11 mouse cellular contexts compared by ENCODE assay signal in genomic region chr11:98448191-98448790, GRCm38 (mm10). TPM values are rescaled to one million over a fixed set of nuclear protein-coding genes. Genes with fewer than 3 reads are reported as not detected.
DNase-seq lines count a peak whose midpoint lies in the region; ATAC-seq lines count a peak whose summit lies in the region.
"Had no signal": no experiment of that assay in that cellular context is flagged by ENCODE, and none has a peak within 500 bp of the region (broad histone marks: within the 10 kb centered on the region; RNA-seq: fewer than 3 reads in every experiment).

No protein-coding gene starts in this region.

- H3K27ac ChIP-seq in heart, embryonic 15.5 days, result no peak overlapping the region
- H3K27ac ChIP-seq in heart, embryonic 12.5 days (ENCODE audit: poor library complexity, severe bottlenecking), result no peak overlapping the region
- H3K27ac ChIP-seq in embryonic facial prominence, embryonic 10.5 days (replicated peaks), result no peak overlapping the region; the same call in 1 of the 2 replicates
- H3K27ac ChIP-seq: forebrain, embryonic 12.5 days; hindbrain, embryonic 13.5 days had no signal

- peak overlapping the region; percentile 36; the same call in 1 of the 2 replicates for H3K4me3 ChIP-seq in heart, embryonic 15.5 days
- no peak overlapping the region for H3K4me3 ChIP-seq in heart, embryonic 12.5 days
- peak overlapping the region; percentile 50 for H3K4me3 ChIP-seq in embryonic facial prominence, embryonic 10.5 days
- H3K4me3 ChIP-seq: forebrain, embryonic 12.5 days had no signal

- H3K4me1 ChIP-seq in heart, embryonic 15.5 days (replicated peaks), result peaks cover 22% of the 10 kb centered on the region
- peaks cover 27% of the 10 kb centered on the region for H3K4me1 ChIP-seq in heart, embryonic 12.5 days (replicated peaks)
- H3K4me1 ChIP-seq in embryonic facial prominence, embryonic 10.5 days, result peaks cover 38% of the 10 kb centered on the region

- no peak for ATAC-seq in heart, embryonic 15.5 days (replicated peaks; ENCODE audit: insufficient number of reproducible peaks, insufficient read depth, low FRiP score, low read depth)
- no peak for ATAC-seq in heart, embryonic 12.5 days (ENCODE audit: insufficient number of reproducible peaks, low FRiP score)
- no peak for ATAC-seq in monocyte, adult 5-6 weeks (replicated peaks; ENCODE audit: insufficient number of reproducible peaks, low FRiP score, low TSS enrichment, poor library complexity, severe bottlenecking)

- no peak overlapping the region for H3K9ac ChIP-seq in heart, embryonic 15.5 days
- H3K9ac ChIP-seq in heart, embryonic 12.5 days, result no peak overlapping the region
- H3K9ac ChIP-seq: forebrain, embryonic 12.5 days; hindbrain, embryonic 13.5 days had no signal

- peak overlapping the region; percentile 57; the same call in 1 of the 2 replicates for H3K4me2 ChIP-seq in heart, embryonic 15.5 days
- no peak overlapping the region for H3K4me2 ChIP-seq in heart, embryonic 12.5 days
- H3K4me2 ChIP-seq: forebrain, embryonic 12.5 days; hindbrain, embryonic 13.5 days had no signal

- peaks cover 7% of the 10 kb centered on the region; the same call in 1 of the 2 replicates for H3K27me3 ChIP-seq in heart, embryonic 15.5 days
- H3K27me3 ChIP-seq in heart, embryonic 12.5 days (replicated peaks), result peaks cover 50% of the 10 kb centered on the region
- H3K27me3 ChIP-seq in embryonic facial prominence, embryonic 10.5 days (replicated peaks; ENCODE audit: low read depth, poor library complexity, severe bottlenecking), result peaks cover 84% of the 10 kb centered on the region

- H3K36me3 ChIP-seq in heart, embryonic 15.5 days, result no peaks in the 10 kb centered on the region
- H3K36me3 ChIP-seq in heart, embryonic 12.5 days, result no peaks in the 10 kb centered on the region
- H3K36me3 ChIP-seq in embryonic facial prominence, embryonic 10.5 days (replicated peaks), result peaks cover 8% of the 10 kb centered on the region; the same call in 1 of the 2 replicates
- H3K36me3 ChIP-seq: forebrain, embryonic 12.5 days; hindbrain, embryonic 13.5 days had no signal

- 53% methylated on average over 13 of the region's 13 CpGs for WGBS in heart, embryonic 15.5 days
- 53% methylated on average over 11 of the region's 13 CpGs for WGBS in heart, embryonic 12.5 days
- 34% methylated on average over 13 of the region's 13 CpGs for WGBS in embryonic facial prominence, embryonic 10.5 days

- no peak for DNase-seq in embryonic facial prominence, embryonic 10.5 days (ENCODE audit: low spot score)
- DNase-seq in kidney, postnatal 25 days, result peak; percentile 79 to 87
- peak; percentile 63 for DNase-seq in lung, postnatal 36 days
- DNase-seq in layer of hippocampus, adult 9-10 months (ENCODE audit: low spot score), result no peak
- no peak for DNase-seq in cerebellum, postnatal 10 days
- DNase-seq: right cerebral cortex, postnatal 14 days had no signal

- H3K9me3 ChIP-seq in heart, embryonic 15.5 days (replicated peaks), result no peaks in the 10 kb centered on the region
- no peaks in the 10 kb centered on the region for H3K9me3 ChIP-seq in heart, embryonic 12.5 days (replicated peaks)
- no peaks in the 10 kb centered on the region for H3K9me3 ChIP-seq in embryonic facial prominence, embryonic 10.5 days
- H3K9me3 ChIP-seq: forebrain, embryonic 12.5 days; hindbrain, embryonic 13.5 days had no signal

RNA-seq across cellular contexts. Expression of gene Grb7, which starts 2.1 kb away (rescaled TPM):
- 1.3 and 5.0 TPM in 2 replicates for polyA plus RNA-seq in heart, embryonic 15.5 days (2015; fragmentation: Nextera tagmentation; extraction: Ambion mirVana)
- polyA plus RNA-seq in heart, embryonic 12.5 days (2016; fragmentation: Nextera tagmentation; extraction: Ambion mirVana), result 1.2 and 2.1 TPM in 2 replicates
- 11.9 and 13.3 TPM in 2 replicates for polyA plus RNA-seq in embryonic facial prominence, embryonic 10.5 days (2016; fragmentation: Nextera tagmentation; extraction: Ambion mirVana)
- total RNA-seq in monocyte, adult 5-6 weeks (2017), result 0.76 TPM in 1 of 3 replicates, not detected in the others

RNA-seq across cellular contexts. Expression of gene Mien1, which starts 9.5 kb away (rescaled TPM):
- 98.8 and 108 TPM in 2 replicates for polyA plus RNA-seq in heart, embryonic 15.5 days (2015; fragmentation: Nextera tagmentation; extraction: Ambion mirVana)
- 102 and 104 TPM in 2 replicates for polyA plus RNA-seq in heart, embryonic 12.5 days (2016; fragmentation: Nextera tagmentation; extraction: Ambion mirVana)
- 83.5 and 85.9 TPM in 2 replicates for polyA plus RNA-seq in embryonic facial prominence, embryonic 10.5 days (2016; fragmentation: Nextera tagmentation; extraction: Ambion mirVana)
- 37.7 to 75.9 TPM (median 57.5 TPM) in 3 replicates for total RNA-seq in monocyte, adult 5-6 weeks (2017)

RNA-seq across cellular contexts. Expression of gene Erbb2, which starts 36.0 kb away (rescaled TPM):
- 36.1 and 44.2 TPM in 2 replicates for polyA plus RNA-seq in heart, embryonic 15.5 days (2015; fragmentation: Nextera tagmentation; extraction: Ambion mirVana)
- 66.7 and 67.1 TPM in 2 replicates for polyA plus RNA-seq in heart, embryonic 12.5 days (2016; fragmentation: Nextera tagmentation; extraction: Ambion mirVana)
- polyA plus RNA-seq in embryonic facial prominence, embryonic 10.5 days (2016; fragmentation: Nextera tagmentation; extraction: Ambion mirVana), result 27.5 and 29.5 TPM in 2 replicates
- 0.57 TPM in 1 of 3 replicates, not detected in the others for total RNA-seq in monocyte, adult 5-6 weeks (2017)

RNA-seq across cellular contexts. Expression of gene Pgap3, which starts 48.0 kb away (rescaled TPM):
- polyA plus RNA-seq in heart, embryonic 15.5 days (2015; fragmentation: Nextera tagmentation; extraction: Ambion mirVana), result 17.0 and 19.3 TPM in 2 replicates
- 20.0 and 20.6 TPM in 2 replicates for polyA plus RNA-seq in heart, embryonic 12.5 days (2016; fragmentation: Nextera tagmentation; extraction: Ambion mirVana)
- 9.6 TPM in 2 replicates for polyA plus RNA-seq in embryonic facial prominence, embryonic 10.5 days (2016; fragmentation: Nextera tagmentation; extraction: Ambion mirVana)
- 2.3 to 6.1 TPM (median 4.6 TPM) in 3 replicates for total RNA-seq in monocyte, adult 5-6 weeks (2017)

Comparison
In these comparisons a context has a peak if more than half of its experiments do, and no peak if none do; other contexts are left out.
1. DNase-seq: peak in kidney, postnatal 25 days (2 of 2) and lung, postnatal 36 days (single experiment); none in embryonic facial prominence, embryonic 10.5 days (single experiment), layer of hippocampus, adult 9-10 months (single experiment) and cerebellum, postnatal 10 days (0 of 2).